9 mouse cellular contexts compared by ENCODE assay signal in genomic region chr4:45527562-45528354, GRCm38 (mm10). TPM values are rescaled to one million over a fixed set of nuclear protein-coding genes. Genes with fewer than 3 reads are reported as not detected.
DNase-seq lines count a peak whose midpoint lies in the region; ATAC-seq and TF ChIP-seq lines count a peak whose summit lies in the region.
"Had no signal": no experiment of that assay in that cellular context is flagged by ENCODE, and none has a peak within 500 bp of the region (broad histone marks: within the 10 kb centered on the region; RNA-seq: fewer than 3 reads in every experiment).

No protein-coding gene starts in this region.

- WGBS in heart, embryonic 10.5 days: 78% methylated on average over 2 of the region's 2 CpGs
- 86% methylated on average over 2 of the region's 2 CpGs for WGBS in embryonic facial prominence, embryonic 13.5 days
- 77% methylated on average over 2 of the region's 2 CpGs for WGBS in hindbrain, postnatal 0 days
- 91% methylated on average over 2 of the region's 2 CpGs for WGBS in liver, embryonic 15.5 days (ENCODE audit: insufficient replicate concordance)

- peaks cover 20% of the 10 kb centered on the region for H3K36me3 ChIP-seq in heart, embryonic 10.5 days
- H3K36me3 ChIP-seq in embryonic facial prominence, embryonic 13.5 days: no peaks in the 10 kb centered on the region
- no peaks in the 10 kb centered on the region for H3K36me3 ChIP-seq in hindbrain, postnatal 0 days (ENCODE audit: insufficient read depth, low read length)
- H3K36me3 ChIP-seq in liver, embryonic 15.5 days (replicated peaks): peaks cover 29% of the 10 kb centered on the region

- H3K9ac ChIP-seq in embryonic facial prominence, embryonic 13.5 days: peak overlapping the region; percentile 90
- peak overlapping the region; percentile 72 for H3K9ac ChIP-seq in hindbrain, postnatal 0 days (replicated peaks; ENCODE audit: low read length)
- peak overlapping the region; percentile 95 for H3K9ac ChIP-seq in liver, embryonic 15.5 days

- no peaks in the 10 kb centered on the region for H3K27me3 ChIP-seq in heart, embryonic 10.5 days (ENCODE audit: insufficient read depth, poor library complexity, severe bottlenecking)
- no peaks in the 10 kb centered on the region for H3K27me3 ChIP-seq in embryonic facial prominence, embryonic 13.5 days
- H3K27me3 ChIP-seq in hindbrain, postnatal 0 days (ENCODE audit: insufficient read depth, low read length): no peaks in the 10 kb centered on the region
- H3K27me3 ChIP-seq in liver, embryonic 15.5 days: peaks cover 19% of the 10 kb centered on the region
- H3K27me3 ChIP-seq: Patski had no signal

- intact Hi-C loops in heart, postnatal 25 days (cut with DNase I): loop anchor here (2.0 to 5.0 kb wide), 3 partner anchors 40 to 107 kb away; no protein-coding TSS in a partner anchor

- peaks cover 74% of the 10 kb centered on the region for H3K4me1 ChIP-seq in heart, embryonic 10.5 days
- H3K4me1 ChIP-seq in embryonic facial prominence, embryonic 13.5 days: peaks cover 54% of the 10 kb centered on the region
- H3K4me1 ChIP-seq in hindbrain, postnatal 0 days (ENCODE audit: insufficient read depth, low read length): peaks cover 10% of the 10 kb centered on the region; the same call in 1 of the 2 replicates
- H3K4me1 ChIP-seq in liver, embryonic 15.5 days (replicated peaks): peaks cover 96% of the 10 kb centered on the region

- no peak for ATAC-seq in embryonic facial prominence, embryonic 13.5 days (ENCODE audit: insufficient number of reproducible peaks, insufficient read depth, low FRiP score, low TSS enrichment, low read depth)
- no peak for ATAC-seq in hindbrain, postnatal 0 days
- no peak for ATAC-seq in liver, embryonic 15.5 days (ENCODE audit: insufficient read depth)
- no peak for ATAC-seq in inflammation-experienced regulatory T-cells, adult 6 months
- ATAC-seq: Patski had no signal

- H3K27ac ChIP-seq in heart, embryonic 10.5 days: peak overlapping the region; percentile 90
- no peak overlapping the region for H3K27ac ChIP-seq in embryonic facial prominence, embryonic 13.5 days
- no peak overlapping the region for H3K27ac ChIP-seq in hindbrain, postnatal 0 days
- H3K27ac ChIP-seq in liver, embryonic 15.5 days (replicated peaks): peak overlapping the region; percentile 94

- peak overlapping the region; percentile 88 for H3K4me3 ChIP-seq in heart, embryonic 10.5 days
- peak overlapping the region; percentile 62 for H3K4me3 ChIP-seq in embryonic facial prominence, embryonic 13.5 days
- H3K4me3 ChIP-seq in hindbrain, postnatal 0 days (ENCODE audit: low read length): peak overlapping the region; percentile 77
- peak overlapping the region; percentile 91 for H3K4me3 ChIP-seq in liver, embryonic 15.5 days (replicated peaks)

- no peak for DNase-seq in heart, embryonic 10.5 days (ENCODE audit: low spot score)
- no peak for DNase-seq in heart, postnatal 25 days (ENCODE audit: low spot score)
- peak; percentile 35 for DNase-seq in hindbrain, postnatal 0 days (ENCODE audit: low spot score)
- DNase-seq in testis, postnatal 14 days (ENCODE audit: low spot score): peak; percentile 33
- no peak for DNase-seq in gastrocnemius, postnatal 25 days

- TF ChIP-seq CTCF in hindbrain, postnatal 0 days (IDR thresholded peaks at IDR 0.05; ENCODE audit: low read depth): peak; percentile 26

- no peaks in the 10 kb centered on the region for H3K9me3 ChIP-seq in heart, embryonic 10.5 days
- H3K9me3 ChIP-seq in embryonic facial prominence, embryonic 13.5 days: no peaks in the 10 kb centered on the region
- no peaks in the 10 kb centered on the region for H3K9me3 ChIP-seq in hindbrain, postnatal 0 days (ENCODE audit: low read length)
- no peaks in the 10 kb centered on the region for H3K9me3 ChIP-seq in liver, embryonic 15.5 days (replicated peaks)

- H3K4me2 ChIP-seq in embryonic facial prominence, embryonic 13.5 days: peak overlapping the region; percentile 92
- peak overlapping the region; percentile 83 for H3K4me2 ChIP-seq in hindbrain, postnatal 0 days (ENCODE audit: low read depth, low read length)
- H3K4me2 ChIP-seq in liver, embryonic 15.5 days: peak overlapping the region; percentile 99

RNA-seq across cellular contexts. Expression of gene Shb, which starts 4.5 kb away (rescaled TPM):
- polyA plus RNA-seq in heart, embryonic 10.5 days (2016; fragmentation: Nextera tagmentation; extraction: Ambion mirVana): 8.2 and 8.3 TPM in 2 replicates
- total RNA-seq in heart, postnatal 25 days (2021): 10 to 100 TPM; 34.9 to 37.7 TPM
- polyA plus RNA-seq in embryonic facial prominence, embryonic 13.5 days (2015; fragmentation: Nextera tagmentation; extraction: Ambion mirVana): 3.8 and 4.2 TPM in 2 replicates
- total RNA-seq in hindbrain, postnatal 0 days (2014; rRNA removed): 29.0 and 33.6 TPM in 2 replicates
- 5.5 and 6.1 TPM in 2 replicates for polyA plus RNA-seq in hindbrain, postnatal 0 days (2015; fragmentation: Nextera tagmentation; extraction: Ambion mirVana)
- polyA plus RNA-seq in liver, embryonic 15.5 days (2015; fragmentation: Nextera tagmentation; extraction: Ambion mirVana): 2.9 and 3.9 TPM in 2 replicates
- polyA plus RNA-seq in inflammation-experienced regulatory T-cells, adult 6 months (2017; shearing (Covaris generic)): under 1 TPM in 1 of 3 experiments, not detected in 2; 0.23 TPM
- 1 to 10 TPM; 5.4 to 8.0 TPM for total RNA-seq in gastrocnemius, postnatal 25 days (2021)

Comparison
In these comparisons a context has a peak if more than half of its experiments do, and no peak if none do; other contexts are left out.
1. DNase-seq: peak in hindbrain, postnatal 0 days (single experiment) and testis, postnatal 14 days (single experiment); none in heart, embryonic 10.5 days (single experiment), heart, postnatal 25 days (single experiment) and gastrocnemius, postnatal 25 days (single experiment).
2. H3K27ac ChIP-seq: peak in heart, embryonic 10.5 days (single experiment) and liver, embryonic 15.5 days (single experiment); none in embryonic facial prominence, embryonic 13.5 days (single experiment) and hindbrain, postnatal 0 days (single experiment).
3. Peak in every context shown above with its lines, with median percentiles within 50 percentile points of each other: H3K4me3 ChIP-seq, H3K4me2 ChIP-seq and H3K9ac ChIP-seq.